Mouse (Mus musculus): ENCODE measurements around the gene Vps26a. TPM values are rescaled to one million over a fixed set of nuclear protein-coding genes. Genes with fewer than 3 reads are reported as not detected.

The Vps26a gene
- polyA plus RNA-seq, 1 experiment from 2014 or later = 77.7 TPM

GRCm38 (mm10) chr10:62412906-62413605 is 73.5 kb downstream of the Vps26a start:
- Histone ChIP-seq H3K4me3 (no peak overlapping the region), H3K36me3 (no peaks in the 10 kb centered on the region), H3K27ac (ENCODE audit: poor library complexity, severe bottlenecking) (peak overlapping the region; percentile 42; the same call in 1 of the 2 replicates), H3K9me3 (replicated peaks) (no peaks in the 10 kb centered on the region), H3K4me1 (replicated peaks) (peaks cover 25% of the 10 kb centered on the region), H3K4me2 (no peak overlapping the region), H3K9ac (no peak overlapping the region), H3K27me3 (replicated peaks) (0 out of 2 replicates have a peak, but pooled peaks cover 2% of the 10 kb centered on the region)
- ATAC-seq (ENCODE audit: insufficient number of reproducible peaks, low FRiP score) = peak; percentile 20; the same call in 1 of the 2 replicates
- WGBS = 3% methylated on average over 8 of the region's 8 CpGs

- no peak overlapping the region for H3K4me2 ChIP-seq
- H3K4me1 ChIP-seq (replicated peaks) = peaks cover 25% of the 10 kb centered on the region
- 65% methylated on average over 19 of the region's 19 CpGs for WGBS
- no peak overlapping the region for H3K4me3 ChIP-seq
- H3K27me3 ChIP-seq (replicated peaks) = peaks cover 13% of the 10 kb centered on the region
- no peak overlapping the region for H3K27ac ChIP-seq (ENCODE audit: poor library complexity, severe bottlenecking)
- H3K9me3 ChIP-seq (replicated peaks) = no peaks in the 10 kb centered on the region
- ATAC-seq (ENCODE audit: insufficient number of reproducible peaks, low FRiP score) = no peak
- no peak overlapping the region for H3K9ac ChIP-seq
- H3K36me3 ChIP-seq = no peaks in the 10 kb centered on the region
These were observed 74.9 kb downstream of the Vps26a start for GRCm38 (mm10) chr10:62411431-62412410.

GRCm38 (mm10) chr10:62410943-62411342 is 75.7 kb downstream of the Vps26a start:
- H3K4me3 ChIP-seq = no peak overlapping the region
- 8% methylated on average over 5 of the region's 5 CpGs for WGBS
- no peak overlapping the region for H3K9ac ChIP-seq
- peaks cover 14% of the 10 kb centered on the region for H3K27me3 ChIP-seq (replicated peaks)
- no peak overlapping the region for H3K27ac ChIP-seq (ENCODE audit: poor library complexity, severe bottlenecking)
- no peak overlapping the region for H3K4me2 ChIP-seq
- no peaks in the 10 kb centered on the region for H3K36me3 ChIP-seq
- peaks cover 25% of the 10 kb centered on the region for H3K4me1 ChIP-seq (replicated peaks)
- H3K9me3 ChIP-seq (replicated peaks) = no peaks in the 10 kb centered on the region
- no peak for ATAC-seq (ENCODE audit: insufficient number of reproducible peaks, low FRiP score)

Other genes with a start within 250 kb of the Vps26a start
- not detected in 2 replicates for gene Tacr2, start 234.4 kb downstream of the Vps26a start, polyA plus RNA-seq (2016; fragmentation: Nextera tagmentation; extraction: Ambion mirVana)
- gene Hk1, start 106.9 kb downstream of the Vps26a start, polyA plus RNA-seq (2016; fragmentation: Nextera tagmentation; extraction: Ambion mirVana) = 215 and 227 TPM in 2 replicates
- 0.22 and 0.26 TPM in 2 replicates for gene Hkdc1, start 64.3 kb downstream of the Vps26a start, polyA plus RNA-seq (2016; fragmentation: Nextera tagmentation; extraction: Ambion mirVana)
- 0.63 and 0.69 TPM in 2 replicates for gene 4930507D05Rik, start 37.3 kb downstream of the Vps26a start, polyA plus RNA-seq (2016; fragmentation: Nextera tagmentation; extraction: Ambion mirVana)
- 29.0 and 30.3 TPM in 2 replicates for gene Supv3l1, start 37.1 kb downstream of the Vps26a start, polyA plus RNA-seq (2016; fragmentation: Nextera tagmentation; extraction: Ambion mirVana)
- gene Srgn, start 40.6 kb upstream of the Vps26a start, polyA plus RNA-seq (2016; fragmentation: Nextera tagmentation; extraction: Ambion mirVana) = 6.0 and 8.5 TPM in 2 replicates
- gene Kif1bp, start 91.7 kb upstream of the Vps26a start, polyA plus RNA-seq (2016; fragmentation: Nextera tagmentation; extraction: Ambion mirVana) = 34.4 and 38.7 TPM in 2 replicates
- 17.3 and 18.6 TPM in 2 replicates for gene Ddx21, start 115.5 kb upstream of the Vps26a start, polyA plus RNA-seq (2016; fragmentation: Nextera tagmentation; extraction: Ambion mirVana)
- gene Ddx50, start 164.4 kb upstream of the Vps26a start, polyA plus RNA-seq (2016; fragmentation: Nextera tagmentation; extraction: Ambion mirVana) = 112 and 118 TPM in 2 replicates
- gene Stox1, start 239.3 kb upstream of the Vps26a start, polyA plus RNA-seq (2016; fragmentation: Nextera tagmentation; extraction: Ambion mirVana) = 0.98 and 1.1 TPM in 2 replicates